Mouse (Mus musculus) cerebellum, adult 2 months (tissue): ENCODE results near the gene Cyp1a1. TPM values are rescaled to one million over a fixed set of nuclear protein-coding genes. Genes with fewer than 3 reads are reported as not detected.

Experiments used
- DNase-seq, 2 experiments: peaks; one replicate each; pipeline ENCODE4 v3.0.0; 2021
- H3K27ac ChIP-seq: fragments of 200-500 bp; 2 replicates; pipeline ENCODE4 v1.5.1; 2012; ENCODE audit warnings: low read length, control low read depth, inconsistent platforms; ENCODE audit not compliant: insufficient read depth
- H3K27me3 ChIP-seq: fragments of 200-500 bp; 2 replicates; pipeline ENCODE4 v1.6.1; 2012; ENCODE audit warnings: inconsistent platforms, mild to moderate bottlenecking, low read length, moderate library complexity; ENCODE audit not compliant: control insufficient read depth, insufficient read depth
- H3K4me1 ChIP-seq: fragments of 200-500 bp; 2 replicates; pipeline ENCODE4 v1.6.1; 2011; ENCODE audit warnings: low read length; ENCODE audit not compliant: control insufficient read depth, insufficient read depth
- H3K4me3 ChIP-seq: fragments of 200-500 bp; replicated peaks from 2 replicates; pipeline ENCODE3; 2011; ENCODE audit warnings: mild to moderate bottlenecking, low read depth, low read length, control low read depth; ENCODE audit not compliant: insufficient read depth
- CTCF ChIP-seq: fragments of 200-500 bp; IDR thresholded peaks from 2 replicates; pipeline ENCODE4 v1.5.1; 2011; ENCODE audit warnings: low read depth, mild to moderate bottlenecking, control low read depth, low read length, moderate library complexity, borderline replicate concordance; ENCODE audit not compliant: insufficient read depth
- POLR2A ChIP-seq: fragments of 200-500 bp; IDR thresholded peaks from 2 replicates; pipeline ENCODE4 v1.6.1; 2011; ENCODE audit warnings: low read length, control low read depth, borderline replicate concordance; ENCODE audit not compliant: insufficient read depth
- WGBS: fragments of 180-500 bp; shearing (Covaris S2); methylation state at CpG from one replicate; pipeline ENCODE4 v1.1.7; 2018; 5-methylcytosine and 5-hydroxymethylcytosine counted together
- polyA plus RNA-seq: library from polyadenylated mRNA; depleted of rRNA; stranded (reverse); fragments of >200 nt; gene quantifications from 2 replicates; pipeline ENCODE4 v1.2.3, GENCODE M21; 2012

Gene Cyp1a1
- polyA plus RNA-seq, 1 experiment, result 0.10 TPM

DNA sequence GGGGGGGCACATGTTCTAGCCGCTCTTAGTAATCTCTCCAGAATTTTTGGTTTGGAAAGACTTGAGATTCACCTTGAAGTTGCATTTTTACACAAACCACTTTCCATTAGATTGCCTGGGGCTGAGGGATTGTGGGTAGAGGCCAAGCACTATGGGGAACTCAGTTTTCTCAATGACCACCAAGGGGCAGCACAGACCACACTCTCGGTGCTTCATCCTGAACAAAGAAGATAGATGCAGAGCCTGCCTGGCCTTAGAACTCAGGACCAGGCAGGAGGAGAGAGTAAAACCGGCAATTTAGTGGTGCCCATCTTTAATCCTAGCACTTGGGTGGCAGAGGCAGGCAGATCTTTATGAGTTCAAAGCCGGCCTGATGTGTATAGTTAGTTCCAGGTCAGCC lies 28.0 kb upstream of the Cyp1a1 start:
- peak; percentile 74 to 79 for DNase-seq
- H3K4me3 ChIP-seq, result no peak overlapping the region
- peaks cover 4% of the 10 kb centered on the region for H3K4me1 ChIP-seq
- H3K27me3 ChIP-seq, result no peaks in the 10 kb centered on the region
- no peak overlapping the region for H3K27ac ChIP-seq
- TF ChIP-seq POLR2A, result no peak
- peak; percentile 98 for TF ChIP-seq CTCF
- WGBS, result 26% methylated on average over 4 of the region's 4 CpGs

DNA sequence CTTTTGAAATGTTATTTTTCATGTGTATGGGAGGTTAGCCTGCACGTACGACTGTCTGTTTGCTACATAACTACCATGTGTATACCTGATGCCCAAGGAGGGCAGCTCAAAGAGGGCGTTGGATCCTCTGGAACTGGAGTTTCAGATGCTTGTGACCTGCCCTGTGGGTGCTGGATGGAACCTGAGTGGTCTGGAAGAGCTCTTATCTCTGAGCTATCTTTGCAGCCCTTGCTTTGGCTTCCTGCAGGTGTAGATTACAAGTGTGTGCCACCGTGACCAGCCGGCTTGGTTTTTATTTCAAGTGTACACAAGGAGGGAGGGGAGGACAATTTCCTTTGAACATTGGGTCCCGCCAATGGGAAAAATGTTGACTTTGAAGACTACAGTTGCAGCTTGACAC lies 27.2 kb upstream of the Cyp1a1 start:
- WGBS, result 90% methylated on average over 6 of the region's 6 CpGs
- H3K27me3 ChIP-seq, result no peaks in the 10 kb centered on the region

DNA sequence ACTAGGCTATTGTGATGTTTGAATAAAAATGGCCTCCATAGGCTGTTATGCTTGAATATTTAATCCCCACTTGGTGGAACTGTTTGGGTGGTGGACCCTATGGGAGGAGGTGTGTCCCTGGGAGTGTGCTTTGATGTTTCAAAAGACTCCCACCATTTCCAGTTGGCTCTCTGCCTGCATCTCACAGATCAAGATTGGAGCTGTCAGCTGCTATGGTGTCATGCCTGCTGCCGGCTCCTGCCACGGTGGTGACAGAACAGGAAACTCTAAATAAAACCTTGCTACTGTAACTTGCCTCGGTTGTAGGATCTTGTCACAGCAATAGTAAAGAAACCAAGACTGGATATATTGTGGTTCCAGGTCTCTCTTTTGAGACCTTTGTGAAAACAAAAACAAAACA lies 26.2 kb upstream of the Cyp1a1 start:
- no peaks in the 10 kb centered on the region for H3K27me3 ChIP-seq
- WGBS, result 45% methylated on average over 3 of the region's 3 CpGs
- H3K4me3 ChIP-seq, result no peak overlapping the region
- no peaks in the 10 kb centered on the region for H3K4me1 ChIP-seq
- DNase-seq, result no peak
- H3K27ac ChIP-seq, result no peak overlapping the region
- TF ChIP-seq POLR2A, result no peak
- no peak for TF ChIP-seq CTCF

More for the DNA sequence above, 27.2 kb upstream of the Cyp1a1 start:
- no peak for TF ChIP-seq POLR2A
- TF ChIP-seq CTCF, result no peak
- H3K4me3 ChIP-seq, result no peak overlapping the region
- DNase-seq, result no peak
- no peak overlapping the region for H3K27ac ChIP-seq
- H3K4me1 ChIP-seq, result peaks cover 4% of the 10 kb centered on the region

DNA sequence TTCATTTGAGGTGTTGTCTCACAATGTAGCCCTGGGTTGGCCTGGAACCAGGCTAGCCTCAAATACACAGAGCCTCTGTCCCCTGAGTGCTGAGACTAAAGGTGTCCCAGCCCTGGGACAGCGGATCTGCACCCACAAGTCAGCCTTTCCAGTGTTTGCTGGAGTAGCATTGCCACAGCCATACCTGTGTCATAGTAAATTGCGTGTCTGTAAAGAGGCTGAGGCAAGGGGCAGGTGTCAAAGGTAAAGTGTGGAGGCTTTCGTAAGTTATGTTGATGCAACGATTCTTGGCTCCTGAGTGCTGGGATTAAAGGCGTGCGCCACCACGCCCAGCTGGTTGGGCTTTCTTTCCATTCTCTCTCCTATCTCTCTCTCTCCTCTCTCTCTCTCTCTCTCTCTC lies 23.1 kb upstream of the Cyp1a1 start:
- Histone ChIP-seq H3K4me3 (no peak overlapping the region), H3K27ac (no peak overlapping the region), H3K27me3 (no peaks in the 10 kb centered on the region), H3K4me1 (no peaks in the 10 kb centered on the region)
- no peak for DNase-seq
- no peak for TF ChIP-seq CTCF
- TF ChIP-seq POLR2A, result no peak
- WGBS, result 72% methylated on average over 7 of the region's 7 CpGs

DNA sequence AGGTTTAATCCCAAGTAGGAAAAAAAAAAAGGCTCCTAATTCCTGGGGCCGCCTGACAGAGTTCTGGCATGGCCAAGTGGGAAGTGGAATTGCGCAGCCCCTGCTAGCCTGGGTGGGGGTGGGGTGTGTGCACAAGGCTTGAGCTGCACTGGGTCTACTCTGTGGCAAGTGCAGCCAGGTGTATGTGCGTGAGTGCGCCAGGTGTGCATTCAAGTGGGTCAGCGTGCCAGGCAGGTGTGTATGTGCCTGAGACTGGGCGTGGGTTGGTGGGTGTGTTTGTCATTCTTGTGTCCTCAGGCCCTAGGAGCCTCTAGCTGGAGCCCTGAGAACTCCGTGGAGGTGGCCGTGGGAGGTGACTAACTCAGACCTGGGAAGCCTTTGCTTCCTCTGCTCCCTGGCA lies 21.2 kb upstream of the Cyp1a1 start:
- DNase-seq, result no peak
- H3K4me3 ChIP-seq, result no peak overlapping the region
- H3K27me3 ChIP-seq, result no peaks in the 10 kb centered on the region
- H3K4me1 ChIP-seq, result no peaks in the 10 kb centered on the region
- TF ChIP-seq CTCF, result no peak
- TF ChIP-seq POLR2A, result no peak
- 91% methylated on average over 8 of the region's 8 CpGs for WGBS
- H3K27ac ChIP-seq, result no peak overlapping the region

DNA sequence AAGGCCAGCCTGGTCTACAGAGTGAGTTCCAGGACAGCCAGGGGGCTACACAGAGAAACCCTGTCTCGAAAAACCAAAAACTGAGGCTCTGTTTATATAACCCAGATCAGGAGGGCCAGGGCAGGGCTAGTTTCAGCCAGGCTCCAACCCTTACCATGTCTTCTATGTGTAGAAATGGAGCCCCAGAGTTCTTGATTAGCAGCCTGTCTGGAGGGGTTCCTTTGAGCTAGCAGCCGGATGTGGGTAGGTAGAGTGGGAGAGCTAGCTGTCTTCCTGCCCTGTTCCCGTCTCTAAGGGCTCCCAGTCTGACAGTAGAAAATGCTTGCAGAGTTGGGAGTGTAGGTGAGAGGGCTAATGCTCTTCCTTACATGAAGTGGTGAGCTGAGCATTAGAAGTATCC lies 20.6 kb upstream of the Cyp1a1 start:
- WGBS, result 84% methylated on average over 3 of the region's 3 CpGs
- no peak overlapping the region for H3K4me3 ChIP-seq
- no peaks in the 10 kb centered on the region for H3K27me3 ChIP-seq
- TF ChIP-seq CTCF (no peak), POLR2A (no peak)
- DNase-seq, result no peak
- H3K4me1 ChIP-seq, result no peaks in the 10 kb centered on the region
- H3K27ac ChIP-seq, result no peak overlapping the region

DNA sequence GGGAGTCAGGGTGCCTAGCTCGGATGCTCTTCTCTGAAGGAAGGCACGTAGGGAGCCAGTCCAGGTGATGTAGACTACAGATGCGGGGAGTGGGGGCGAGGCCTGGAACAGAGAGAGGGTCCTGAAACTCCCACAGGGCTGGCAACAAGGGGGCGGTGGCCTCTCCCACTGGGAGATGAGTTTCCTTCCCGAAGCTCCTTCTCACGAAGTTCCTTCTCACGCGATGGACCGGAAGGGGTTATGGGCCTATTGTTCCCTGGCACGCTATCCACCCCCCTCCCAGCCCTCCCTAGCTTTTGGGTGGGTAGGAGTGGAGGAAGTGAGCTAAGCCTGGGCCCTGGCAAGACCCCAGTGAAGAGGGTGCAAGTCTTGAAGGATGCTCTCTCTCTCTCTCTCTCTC lies 19.9 kb upstream of the Cyp1a1 start:
- WGBS, result 69% methylated on average over 11 of the region's 11 CpGs
- no peak for TF ChIP-seq CTCF
- TF ChIP-seq POLR2A, result no peak
- H3K27ac ChIP-seq, result no peak overlapping the region
- H3K4me1 ChIP-seq, result no peaks in the 10 kb centered on the region
- no peak for DNase-seq
- H3K27me3 ChIP-seq, result no peaks in the 10 kb centered on the region
- no peak overlapping the region for H3K4me3 ChIP-seq

DNA sequence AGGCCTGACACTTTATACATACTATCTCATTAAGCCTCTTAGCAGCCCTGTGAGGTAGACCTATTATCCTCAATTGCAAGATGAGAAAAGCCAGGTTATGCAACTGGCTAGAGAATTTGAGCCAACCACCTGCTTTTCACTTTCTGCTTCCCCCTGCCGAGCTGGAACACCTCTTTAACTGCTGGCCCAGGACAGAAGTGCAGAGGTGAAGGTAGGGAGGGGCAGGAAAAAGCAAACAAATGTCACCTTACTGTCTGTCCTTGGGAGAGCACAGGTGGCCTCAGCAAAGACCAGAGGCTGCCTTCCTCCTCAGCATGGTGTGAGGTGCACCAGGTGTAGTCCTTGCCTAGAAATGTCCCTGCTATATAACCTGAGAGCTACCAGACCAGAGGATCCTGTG lies 19.5 kb upstream of the Cyp1a1 start:
- TF ChIP-seq CTCF, result no peak
- TF ChIP-seq POLR2A, result no peak
- WGBS, result 56% methylated on average over 1 of the region's 1 CpGs
- Histone ChIP-seq H3K27me3 (no peaks in the 10 kb centered on the region), H3K4me3 (no peak overlapping the region), H3K4me1 (no peaks in the 10 kb centered on the region), H3K27ac (no peak overlapping the region)
- no peak for DNase-seq

DNA sequence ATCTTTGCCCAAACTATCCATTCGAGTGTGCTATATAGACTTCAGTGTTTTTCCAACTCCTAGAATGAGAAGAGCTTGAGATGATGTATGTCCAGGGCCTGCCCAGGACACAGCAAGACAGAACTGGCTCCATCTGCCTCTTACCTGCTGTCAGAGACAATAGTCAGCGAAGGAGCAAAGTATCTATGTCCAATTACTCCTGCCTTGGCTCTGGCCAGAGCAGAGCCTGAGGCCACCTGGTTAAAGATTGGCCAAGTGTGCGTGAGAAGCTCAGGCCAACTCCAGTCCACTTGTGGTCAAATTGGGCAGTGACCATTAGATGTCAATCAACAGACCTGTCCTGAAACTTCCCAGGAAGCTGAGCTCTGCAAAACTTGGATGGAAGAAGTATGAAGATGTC lies 18.2 kb upstream of the Cyp1a1 start:
- WGBS, result 31% methylated on average over 3 of the region's 3 CpGs
- Histone ChIP-seq H3K4me1 (no peaks in the 10 kb centered on the region), H3K4me3 (no peak overlapping the region), H3K27me3 (no peaks in the 10 kb centered on the region), H3K27ac (no peak overlapping the region)
- TF ChIP-seq POLR2A (no peak), CTCF (no peak)
- peak in 1 of 2 experiments; percentile 20 for DNase-seq
